Mouse (Mus musculus) megakaryocyte-erythroid progenitor cell, adult 5-6 weeks (primary cell): ENCODE measurements around the gene Zscan4-ps2. TPM values are rescaled to one million over a fixed set of nuclear protein-coding genes. Genes with fewer than 3 reads are reported as not detected.
"Not testable (repeated sequence)": the region's sequence is repeated elsewhere in the genome, so short reads cannot be mapped to it uniquely, and the experiment has no call there.

Source experiments
- ATAC-seq: replicated peaks from 2 replicates; pipeline ENCODE4 v1.8.0; 2016; ENCODE audit warnings: mild to moderate bottlenecking, inconsistent platforms; ENCODE audit not compliant: severe bottlenecking, poor library complexity, low FRiP score, low TSS enrichment
- total RNA-seq, 2 experiments: library from RNA; stranded (forward) in 1 of 2; stranded (reverse) in 1 of 2; fragments of 200-1000, 215-1000 nt in 1 of 2; fragments of >200 nt in 1 of 2; fragmentation: Nextera tagmentation in 1 of 2; gene quantifications; 2 replicates each; pipeline ENCODE4 v1.2.3; 2014 to 2017

Zscan4-ps2 gene
- total RNA-seq (2014; fragmentation: Nextera tagmentation), result not detected in 2 replicates
- not detected in 2 replicates for total RNA-seq (2017)

- ATAC-seq, result not testable (repeated sequence)
These were observed at the start of gene Zscan4-ps2 for GRCm38 (mm10) chr7:11514010-11514409. Zscan4-ps2 (plus strand) TSS chr7:11514310.

Other genes starting within 250 kb of the Zscan4-ps2 start
- gene Zscan4e, start 203.6 kb upstream of the Zscan4-ps2 start, total RNA-seq (2014; fragmentation: Nextera tagmentation), result not detected in 2 replicates
- not detected in 2 replicates for gene Zscan4e, start 203.6 kb upstream of the Zscan4-ps2 start, total RNA-seq (2017)
- gene Zscan4f, start 116.4 kb upstream of the Zscan4-ps2 start, total RNA-seq (2014; fragmentation: Nextera tagmentation), result not detected in 2 replicates
- not detected in 2 replicates for gene Zscan4f, start 116.4 kb upstream of the Zscan4-ps2 start, total RNA-seq (2017)
- gene Zscan4-ps3, start 95.0 kb downstream of the Zscan4-ps2 start, total RNA-seq (2014; fragmentation: Nextera tagmentation), result not detected in 2 replicates
- gene Zscan4-ps3, start 95.0 kb downstream of the Zscan4-ps2 start, total RNA-seq (2017), result not detected in 2 replicates
- not detected in 2 replicates for gene Vmn1r72, start 165.8 kb downstream of the Zscan4-ps2 start, total RNA-seq (2014; fragmentation: Nextera tagmentation)
- gene Vmn1r72, start 165.8 kb downstream of the Zscan4-ps2 start, total RNA-seq (2017), result not detected in 2 replicates
- gene Vmn1r73, start 216.0 kb downstream of the Zscan4-ps2 start, total RNA-seq (2014; fragmentation: Nextera tagmentation), result not detected in 2 replicates
- gene Vmn1r73, start 216.0 kb downstream of the Zscan4-ps2 start, total RNA-seq (2017), result not detected in 2 replicates